Mouse (Mus musculus): ENCODE results near the gene Gabrr2.

Gabrr2 gene

GRCm38 (mm10) chr4:33062981-33063380, at the start of gene Gabrr2:
TSS of gene Gabrr2 (plus strand) at chr4:33062999.
- no peak for DNase-seq (ENCODE audit: low spot score)

- DNase-seq (ENCODE audit: low spot score) = peak; percentile 92
Observed at GRCm38 (mm10) chr4:33018361-33018999, 44.3 kb upstream of the Gabrr2 start.

GRCm38 (mm10) chr4:33024420-33024819, 38.4 kb upstream of the Gabrr2 start:
- DNase-seq (ENCODE audit: low spot score) = no peak

- no peak for DNase-seq (ENCODE audit: low spot score)
Observed at GRCm38 (mm10) chr4:33029104-33029503, 33.7 kb upstream of the Gabrr2 start.

DNA sequence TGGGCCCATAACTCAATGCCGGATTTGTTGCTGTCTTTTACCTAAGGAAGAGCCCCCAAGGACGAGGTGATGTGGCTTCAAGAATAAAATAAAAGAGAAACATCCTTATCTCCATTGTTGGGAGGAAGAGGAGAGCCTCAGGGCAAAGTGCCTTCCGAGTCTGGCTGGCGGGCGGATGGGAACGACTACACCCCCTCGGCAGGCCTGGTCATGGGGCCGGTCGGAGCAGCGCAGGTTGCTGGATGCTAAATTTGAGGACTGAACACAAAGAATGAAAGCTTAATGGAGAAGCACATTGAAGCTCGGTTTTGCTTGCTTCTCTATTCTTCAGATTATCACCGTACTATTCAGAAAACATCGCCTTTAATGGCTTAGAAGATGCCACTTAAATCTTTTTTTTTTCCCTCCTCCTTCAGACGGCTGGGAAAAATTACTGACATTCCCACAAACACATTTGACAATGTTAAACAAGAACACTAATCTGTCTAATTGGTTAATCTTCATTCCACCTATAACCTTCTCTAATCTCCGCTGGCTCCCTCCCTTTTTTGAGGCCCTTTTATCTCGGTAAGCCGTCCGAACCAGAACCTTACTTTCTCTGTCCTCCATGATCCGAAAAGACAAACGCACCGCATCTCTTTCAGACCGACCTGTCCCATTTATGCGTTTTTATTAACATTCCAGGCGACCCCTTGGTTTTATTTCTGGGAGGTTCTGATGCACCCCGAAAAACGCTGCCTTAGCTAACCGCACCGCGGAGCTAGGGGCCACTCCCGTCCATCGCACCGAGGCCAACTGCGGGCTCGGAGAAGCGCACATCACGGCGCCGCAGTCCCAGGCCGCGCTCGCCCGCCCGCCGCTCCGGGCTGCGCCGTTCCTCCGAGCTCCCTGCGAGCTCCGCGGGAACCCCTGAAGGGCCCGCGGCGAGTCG, 32.3 kb upstream of the Gabrr2 start:
- DNase-seq (ENCODE audit: low spot score) = peak; percentile 49

GRCm38 (mm10) chr4:33031195-33031960, 31.4 kb upstream of the Gabrr2 start, which contains the start of gene Ube2j1:
TSS of gene Ube2j1 (plus strand) at chr4:33031416.
- peak; percentile 88 for DNase-seq (ENCODE audit: low spot score)

DNA sequence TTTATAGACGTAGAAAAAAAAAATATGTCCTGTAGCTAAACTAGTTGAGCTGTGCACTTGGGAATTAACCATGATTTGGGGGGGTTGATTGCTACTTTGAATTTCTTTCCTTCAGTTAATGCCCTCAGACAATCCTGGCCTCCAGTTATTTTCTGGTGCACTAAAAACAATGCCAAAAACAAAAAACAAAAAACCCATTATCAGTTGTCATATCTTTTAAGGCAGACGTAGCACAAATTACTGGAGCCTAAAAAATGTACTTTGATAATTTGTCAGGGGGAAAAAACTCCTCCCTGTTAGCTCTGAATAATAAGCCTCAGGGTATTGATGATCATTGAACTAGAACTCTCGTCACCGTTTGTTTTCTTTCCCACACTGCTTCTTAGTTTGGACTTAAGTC, 30.8 kb upstream of the Gabrr2 start:
- DNase-seq (ENCODE audit: low spot score) = no peak

GRCm38 (mm10) chr4:33033515-33033914, 29.3 kb upstream of the Gabrr2 start:
- DNase-seq (ENCODE audit: low spot score) = no peak

DNA sequence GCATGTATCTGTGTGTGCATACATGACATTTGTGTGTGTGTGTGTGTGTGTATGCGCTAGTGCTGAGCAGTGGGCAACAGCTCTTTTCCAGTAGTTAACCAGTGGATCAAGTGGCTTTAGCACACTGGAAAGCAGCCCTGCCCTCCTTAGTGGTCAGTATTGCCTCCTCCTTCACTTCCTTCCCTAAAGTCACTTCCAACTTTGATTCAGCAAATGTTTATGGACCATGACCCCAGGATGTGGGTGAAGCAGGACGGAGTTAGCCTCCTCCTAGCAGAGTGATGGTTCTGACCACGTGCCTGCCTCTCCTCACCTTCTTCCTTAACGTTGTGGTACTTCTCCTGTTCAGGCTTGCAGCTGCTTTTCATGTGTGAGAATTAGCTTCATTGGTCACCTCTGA, 23.0 kb upstream of the Gabrr2 start:
- DNase-seq (ENCODE audit: low spot score) = no peak

- no peak for DNase-seq (ENCODE audit: low spot score)
Observed at GRCm38 (mm10) chr4:33049601-33050000, 13.2 kb upstream of the Gabrr2 start.

DNA sequence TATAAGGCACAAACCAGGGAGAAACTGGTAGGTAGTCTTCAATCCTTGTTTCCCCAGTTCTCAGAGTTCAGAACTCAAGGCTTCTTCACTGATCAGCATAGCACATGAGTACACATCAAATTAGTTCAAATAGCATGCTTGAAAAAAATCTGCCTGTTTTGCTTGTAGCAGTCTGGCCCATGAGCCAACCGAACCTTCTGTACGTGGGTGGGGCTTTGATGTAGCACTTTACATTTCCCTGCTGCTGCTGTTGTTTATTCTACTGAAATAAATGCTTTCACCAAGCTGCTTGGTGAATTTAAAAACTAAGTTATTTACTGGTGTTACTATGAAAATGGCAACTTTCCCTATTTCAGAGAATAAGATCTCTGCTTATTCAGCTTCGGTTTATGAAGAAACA, 10.7 kb upstream of the Gabrr2 start:
- no peak for DNase-seq (ENCODE audit: low spot score)

DNA sequence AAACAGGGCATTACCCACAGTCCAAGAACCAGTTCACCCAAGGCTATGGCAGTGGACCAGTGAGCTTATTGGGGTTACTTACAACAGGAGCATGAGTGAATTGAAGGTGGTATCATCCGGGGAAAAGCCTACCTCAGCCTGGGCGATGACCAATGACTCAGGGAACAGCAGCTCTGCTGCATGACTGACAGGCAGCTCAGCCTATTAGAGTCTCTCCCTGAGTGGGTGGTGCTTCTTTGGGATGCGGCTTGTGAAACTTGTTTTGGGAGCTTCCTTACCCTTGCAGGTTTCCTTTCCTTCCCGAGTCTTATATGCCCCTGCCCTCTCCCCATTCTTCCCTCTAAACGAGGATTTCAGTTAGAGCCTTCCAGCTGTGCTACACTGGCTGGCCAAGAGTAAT, 10.1 kb upstream of the Gabrr2 start:
- no peak for DNase-seq (ENCODE audit: low spot score)

DNA sequence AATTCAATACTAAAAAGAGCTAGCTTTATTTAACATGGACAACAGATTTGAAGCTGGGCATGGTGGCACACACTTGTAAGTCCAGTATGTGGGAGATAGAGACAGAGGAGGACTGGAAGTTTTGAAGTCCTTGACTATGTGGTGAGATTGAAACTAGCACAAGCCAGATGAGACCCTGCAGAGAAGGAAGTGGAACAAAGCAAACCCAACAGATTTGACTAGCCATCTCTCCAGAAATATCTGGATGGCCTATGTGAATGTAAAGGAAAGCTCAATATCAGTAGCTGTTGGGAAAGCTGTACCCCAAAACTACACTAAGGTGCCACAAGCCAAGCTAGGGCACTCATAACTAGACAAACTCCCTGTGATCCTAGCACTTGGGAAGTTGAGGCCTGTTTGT, 8.4 kb upstream of the Gabrr2 start:
- no peak for DNase-seq (ENCODE audit: low spot score)

GRCm38 (mm10) chr4:33056317-33056716, 6.5 kb upstream of the Gabrr2 start:
- DNase-seq (ENCODE audit: low spot score) = no peak

DNA sequence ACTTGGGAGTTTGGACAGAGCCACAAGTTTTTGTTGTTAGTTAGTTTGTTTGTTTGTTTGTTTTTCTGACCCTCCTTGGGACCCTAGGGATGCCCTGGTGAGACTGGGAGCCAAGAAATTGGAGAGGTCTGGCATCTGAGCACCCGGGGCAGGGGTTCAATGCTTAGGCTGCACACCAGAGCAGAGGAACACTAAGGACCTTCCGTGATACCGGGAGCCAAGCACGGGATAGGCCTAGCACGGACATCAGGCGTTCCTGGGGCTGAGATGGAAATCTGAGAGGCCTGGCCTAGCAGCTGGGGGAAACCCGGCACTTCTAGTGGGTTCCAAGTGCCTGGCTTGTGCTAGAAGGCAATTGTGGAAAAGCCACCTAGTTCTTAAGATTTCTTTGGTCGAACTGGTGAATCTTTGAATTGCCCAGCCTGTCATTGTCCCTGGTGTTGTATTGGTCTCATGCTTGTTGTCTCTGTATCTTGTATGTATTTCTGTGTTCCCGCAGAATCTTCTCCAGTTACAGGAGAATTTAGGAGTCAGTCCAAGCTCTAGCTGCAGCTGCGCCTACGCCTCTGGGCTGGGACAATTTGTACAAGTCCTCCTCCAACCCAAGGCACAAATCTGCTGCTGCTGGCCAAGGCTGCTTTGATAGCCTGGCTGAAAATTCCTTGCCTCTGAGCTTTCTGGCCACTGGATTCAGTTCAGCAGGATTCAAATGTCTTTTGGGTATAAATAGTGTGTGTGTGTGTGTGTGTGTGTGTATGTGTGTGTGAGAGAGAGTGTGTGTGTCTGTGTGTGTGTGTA, 4.7 kb upstream of the Gabrr2 start:
- DNase-seq (ENCODE audit: low spot score) = peak; percentile 67

- DNase-seq (ENCODE audit: low spot score) = no peak
Observed at GRCm38 (mm10) chr4:33061158-33061557, 1.6 kb upstream of the Gabrr2 start.

DNA sequence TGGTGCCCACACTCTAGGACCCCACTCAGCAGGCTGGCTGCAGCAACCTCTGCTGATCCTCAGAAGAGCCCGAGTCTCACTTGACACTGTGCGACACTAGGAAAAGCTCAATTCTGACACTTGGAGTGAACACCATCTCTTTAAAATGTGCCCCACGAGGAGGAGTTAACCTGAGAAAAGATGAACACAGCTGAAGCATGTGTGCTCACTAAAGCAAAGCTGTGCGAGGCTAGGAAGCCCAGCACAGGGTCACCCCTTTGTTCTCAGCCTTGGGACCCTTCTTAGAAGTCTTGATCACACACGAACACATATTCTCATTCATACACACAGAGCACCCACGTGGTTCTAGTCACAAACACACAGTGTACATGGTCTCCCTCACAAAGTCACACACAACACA, 2.2 kb downstream of the Gabrr2 start:
- DNase-seq (ENCODE audit: low spot score) = no peak

DNA sequence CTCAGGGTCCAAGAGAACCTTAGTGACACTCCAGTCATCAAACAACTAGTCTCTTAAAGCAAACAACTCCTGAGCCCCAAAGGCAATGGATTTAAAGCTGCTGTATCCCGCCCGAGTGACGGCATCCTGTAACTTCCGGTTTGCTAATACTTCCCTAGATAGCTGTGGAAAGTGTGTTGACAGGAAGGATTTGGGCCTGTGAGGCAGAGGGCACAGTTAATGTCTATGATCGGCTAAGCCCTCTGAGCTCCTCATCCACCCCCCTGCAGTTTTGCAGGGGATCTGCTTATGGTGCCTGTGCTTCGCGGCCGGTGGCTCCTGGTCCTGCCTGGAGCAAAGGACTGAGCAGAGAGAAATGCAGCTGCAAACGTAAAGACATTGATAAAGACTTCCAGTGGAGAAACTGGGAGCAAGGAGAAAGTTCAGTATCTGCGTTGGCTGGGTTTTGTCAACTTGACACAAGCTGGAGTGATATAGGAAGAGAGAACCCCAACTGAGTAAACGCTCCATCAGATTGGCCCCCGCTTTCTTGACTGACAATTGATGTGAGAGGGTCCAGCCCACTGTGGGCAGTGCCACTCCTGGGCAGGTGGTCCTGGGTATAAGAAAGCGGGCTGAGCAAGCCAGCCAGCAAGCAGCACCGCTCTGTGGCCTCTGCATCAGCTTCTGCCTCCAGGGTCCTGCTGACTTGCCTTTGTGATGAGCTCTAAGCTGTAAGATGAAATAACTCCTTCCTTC, 3.6 kb downstream of the Gabrr2 start:
- no peak for DNase-seq (ENCODE audit: low spot score)

- no peak for DNase-seq (ENCODE audit: low spot score)
Observed at GRCm38 (mm10) chr4:33067331-33067730, 4.5 kb downstream of the Gabrr2 start.

GRCm38 (mm10) chr4:33067826-33068225, 5.0 kb downstream of the Gabrr2 start:
- no peak for DNase-seq (ENCODE audit: low spot score)

- DNase-seq (ENCODE audit: low spot score) = no peak
Observed at GRCm38 (mm10) chr4:33068894-33069293, 6.1 kb downstream of the Gabrr2 start.
